Mouse (Mus musculus): ENCODE measurements at regions not wholly inside any gene's neighbourhood (a gene's known extent, or its start where the extent isn't known, plus 50 kb on each side); places are given as distances from the start of the nearest gene placed in this dataset.

GRCm38 (mm10) chr10:109607121-109607520, 596.3 kb upstream of the Syt1 start:
- no peak for DNase-seq (ENCODE audit: low spot score in 2 of 2)

- DNase-seq (ENCODE audit: low spot score in 2 of 2) = no peak
These were observed 592.5 kb upstream of the Syt1 start for GRCm38 (mm10) chr10:109603241-109603640.

GRCm38 (mm10) chr10:109598604-109599003, 587.8 kb upstream of the Syt1 start:
- DNase-seq (ENCODE audit: low spot score in 2 of 2) = no peak

GRCm38 (mm10) chr10:109573200-109573599, 562.4 kb upstream of the Syt1 start:
- DNase-seq (ENCODE audit: low spot score in 2 of 2) = no peak

GRCm38 (mm10) chr10:109569798-109570197, 559.0 kb upstream of the Syt1 start:
- DNase-seq (ENCODE audit: low spot score in 2 of 2) = no peak

- no peak for DNase-seq (ENCODE audit: low spot score in 2 of 2)
These were observed 555.9 kb upstream of the Syt1 start for GRCm38 (mm10) chr10:109566675-109567074.

GRCm38 (mm10) chr10:109561638-109562037, 550.9 kb upstream of the Syt1 start:
- DNase-seq (ENCODE audit: low spot score in 2 of 2) = no peak

- no peak for DNase-seq (ENCODE audit: low spot score in 2 of 2)
These were observed 550.3 kb upstream of the Syt1 start for GRCm38 (mm10) chr10:109561094-109561493.

GRCm38 (mm10) chr10:109543301-109543700, 532.5 kb upstream of the Syt1 start:
- no peak for DNase-seq (ENCODE audit: low spot score in 2 of 2)

GRCm38 (mm10) chr10:109540229-109540628, 529.4 kb upstream of the Syt1 start:
- DNase-seq (ENCODE audit: low spot score in 2 of 2) = no peak

GRCm38 (mm10) chr10:109528096-109528495, 517.3 kb upstream of the Syt1 start:
- no peak for DNase-seq (ENCODE audit: low spot score in 2 of 2)

GRCm38 (mm10) chr10:109521681-109522080, 510.9 kb upstream of the Syt1 start:
- DNase-seq (ENCODE audit: low spot score in 2 of 2) = no peak

GRCm38 (mm10) chr10:109517664-109518063, 506.9 kb upstream of the Syt1 start:
- DNase-seq (ENCODE audit: low spot score in 2 of 2) = no peak

- DNase-seq (ENCODE audit: low spot score in 2 of 2) = no peak
These were observed 504.4 kb upstream of the Syt1 start for GRCm38 (mm10) chr10:109515225-109515624.

GRCm38 (mm10) chr10:109510917-109511715, 500.3 kb upstream of the Syt1 start:
- DNase-seq (ENCODE audit: low spot score in 2 of 2) = no peak

GRCm38 (mm10) chr10:109508553-109508952, 497.8 kb upstream of the Syt1 start:
- DNase-seq (ENCODE audit: low spot score in 2 of 2) = no peak

GRCm38 (mm10) chr10:109507228-109507627, 496.4 kb upstream of the Syt1 start:
- no peak for DNase-seq (ENCODE audit: low spot score in 2 of 2)

GRCm38 (mm10) chr10:109504683-109505082, 493.9 kb upstream of the Syt1 start:
- DNase-seq (ENCODE audit: low spot score in 2 of 2) = no peak

GRCm38 (mm10) chr10:109500861-109501260, 490.1 kb upstream of the Syt1 start:
- no peak for DNase-seq (ENCODE audit: low spot score in 2 of 2)

GRCm38 (mm10) chr10:109498301-109498700, 487.5 kb upstream of the Syt1 start:
- no peak for DNase-seq (ENCODE audit: low spot score in 2 of 2)

GRCm38 (mm10) chr10:109496161-109496560, 485.4 kb upstream of the Syt1 start:
- peak; percentile 26 to 42 for DNase-seq (ENCODE audit: low spot score in 2 of 2)

GRCm38 (mm10) chr10:109490765-109491164, 480.0 kb upstream of the Syt1 start:
- DNase-seq (ENCODE audit: low spot score in 2 of 2) = no peak

- DNase-seq (ENCODE audit: low spot score in 2 of 2) = no peak
These were observed 477.2 kb upstream of the Syt1 start for GRCm38 (mm10) chr10:109488000-109488399.

Measured in frontal cortex, postnatal 10 days (tissue).